Mouse (Mus musculus) limb, embryonic 12.5 days (tissue): Measurements from ENCODE around the gene Arhgap25. TPM values are rescaled to one million over a fixed set of nuclear protein-coding genes. Genes with fewer than 3 reads are reported as not detected.
"Not testable (repeated sequence)": the region's sequence is repeated elsewhere in the genome, so short reads cannot be mapped to it uniquely, and the experiment has no call there.

ENCODE experiments used
- ATAC-seq: fragments of 200-750 bp; cut with Nextera tagmentation; 2 replicates; pipeline ENCODE4 v1.8.0; 2017; ENCODE audit warnings: low read depth, moderate TSS enrichment; ENCODE audit not compliant: insufficient number of reproducible peaks, insufficient read depth, low FRiP score, low TSS enrichment
- H3K27ac ChIP-seq: fragments of 300-500 bp; sonication (generic); 2 replicates; pipeline ENCODE4 v1.5.1; 2016; ENCODE audit warnings: mild to moderate bottlenecking, moderate library complexity
- H3K27me3 ChIP-seq: fragments of 300-500 bp; sonication (generic); 2 replicates; pipeline ENCODE4 v1.6.1; 2016; ENCODE audit warnings: mild to moderate bottlenecking, moderate library complexity
- H3K36me3 ChIP-seq: fragments of 300-500 bp; sonication (generic); 2 replicates; pipeline ENCODE4 v1.6.1; 2016; ENCODE audit warnings: mild to moderate bottlenecking, moderate library complexity
- H3K4me1 ChIP-seq: fragments of 300-500 bp; sonication (generic); replicated peaks from 2 replicates; pipeline ENCODE4 v1.6.1; 2016
- H3K4me2 ChIP-seq: fragments of 300-500 bp; sonication (generic); 2 replicates; pipeline ENCODE4 v1.6.1; 2016; ENCODE audit warnings: mild to moderate bottlenecking, moderate library complexity
- H3K4me3 ChIP-seq: fragments of 300-500 bp; sonication (generic); replicated peaks from 2 replicates; pipeline ENCODE4 v1.5.1; 2016; ENCODE audit warnings: mild to moderate bottlenecking
- H3K9ac ChIP-seq: fragments of 300-500 bp; sonication (generic); replicated peaks from 2 replicates; pipeline ENCODE4 v1.6.1; 2016; ENCODE audit warnings: mild to moderate bottlenecking, moderate library complexity
- H3K9me3 ChIP-seq: fragments of 300-500 bp; sonication (generic); 2 replicates; pipeline ENCODE4 v1.6.1; 2016; ENCODE audit warnings: mild to moderate bottlenecking, moderate library complexity
- WGBS: fragments of 180-500 bp; shearing (Covaris S2); methylation state at CpG from one replicate; pipeline ENCODE4 v1.1.7; 2016; 5-methylcytosine and 5-hydroxymethylcytosine counted together
- polyA plus RNA-seq: library from polyadenylated mRNA; unstranded; fragments of >200 nt; fragmentation: Nextera tagmentation; extraction: Ambion mirVana; gene quantifications from 2 replicates; pipeline ENCODE4 v1.2.1, GENCODE M21; 2016

Gene Arhgap25
- polyA plus RNA-seq, result 2.8 and 4.0 TPM in 2 replicates

DNA sequence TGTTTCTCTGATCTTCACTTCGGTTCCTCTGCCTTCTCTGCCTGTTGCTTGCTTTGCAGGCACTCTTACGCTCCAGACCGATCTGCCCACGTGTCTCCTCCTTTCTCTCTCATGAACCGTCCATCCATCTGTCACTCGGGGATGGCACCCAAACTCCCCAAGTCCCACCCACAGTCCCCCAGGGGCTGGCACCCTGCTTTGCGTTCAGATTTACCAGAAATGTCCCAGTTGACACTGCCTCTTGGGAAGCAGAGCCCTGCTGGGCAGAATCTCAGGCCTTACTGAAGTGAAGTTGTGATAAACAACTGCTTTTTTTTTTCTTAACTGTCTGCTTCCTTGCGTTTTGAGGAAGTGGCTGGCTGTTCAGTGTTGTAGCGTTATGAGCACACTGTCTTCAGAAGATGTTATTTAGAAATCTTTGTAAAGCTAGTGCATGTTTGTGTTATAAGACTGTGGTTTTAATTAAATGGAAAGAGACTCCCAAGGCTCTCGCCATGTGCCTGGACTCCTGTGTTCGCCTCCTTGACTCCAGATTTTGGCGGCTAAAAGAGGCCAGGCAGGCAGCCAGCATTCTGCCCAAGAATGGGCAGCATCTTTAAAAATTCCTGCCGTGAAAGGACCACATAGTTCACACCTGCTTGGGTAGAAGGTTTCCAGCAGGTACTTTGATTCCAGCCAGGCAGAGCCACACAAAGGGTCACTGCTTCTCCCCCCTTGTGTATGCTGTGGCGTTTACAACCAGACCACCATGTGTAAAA is at the start of gene Arhgap25:
TSS of gene Arhgap25 (minus strand) at position 307 of the 758 bp plus-strand sequence.
- Histone ChIP-seq H3K27me3 (no peaks in the 10 kb centered on the region), H3K4me1 (0 out of 2 replicates have a peak, but pooled peaks cover 3% of the 10 kb centered on the region), H3K9ac (no peak within 1 kb of the TSS), H3K4me3 (no peak within 1 kb of the TSS), H3K36me3 (no peaks in the 10 kb centered on the region), H3K27ac (no peak within 1 kb of the TSS), H3K4me2 (no peak within 1 kb of the TSS), H3K9me3 (no peaks in the 10 kb centered on the region)
- ATAC-seq, result no peak
- WGBS, result 53% methylated on average over 14 of the region's 14 CpGs

DNA sequence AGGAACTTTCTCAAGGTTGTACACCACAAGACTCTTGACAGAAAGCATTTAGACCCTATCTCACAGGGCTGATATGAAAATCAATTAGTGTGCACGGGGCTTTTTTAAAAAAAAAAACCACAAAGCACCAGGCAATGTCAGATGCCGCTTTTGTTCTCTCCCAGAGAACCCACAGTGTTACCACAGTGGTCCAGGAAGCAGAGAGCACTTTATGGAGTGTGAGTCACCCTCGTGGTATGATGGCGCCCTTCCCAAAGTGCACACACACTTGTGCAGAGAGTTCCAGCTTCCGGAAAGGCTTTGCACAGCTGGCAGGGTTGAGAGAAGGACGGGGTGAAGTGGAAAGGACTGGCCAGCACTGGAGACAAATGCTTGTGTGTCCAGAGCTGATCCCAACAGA is 49.4 kb upstream of the Arhgap25 start:
- H3K36me3 ChIP-seq, result no peaks in the 10 kb centered on the region
- peaks cover 5% of the 10 kb centered on the region; the same call in 1 of the 2 replicates for H3K4me1 ChIP-seq
- no peak for ATAC-seq
- H3K4me2 ChIP-seq, result no peak overlapping the region
- H3K9me3 ChIP-seq, result no peaks in the 10 kb centered on the region
- H3K27me3 ChIP-seq, result no peaks in the 10 kb centered on the region
- H3K27ac ChIP-seq, result no peak overlapping the region
- no peak overlapping the region for H3K9ac ChIP-seq
- no peak overlapping the region for H3K4me3 ChIP-seq
- WGBS, result 73% methylated on average over 6 of the region's 6 CpGs

DNA sequence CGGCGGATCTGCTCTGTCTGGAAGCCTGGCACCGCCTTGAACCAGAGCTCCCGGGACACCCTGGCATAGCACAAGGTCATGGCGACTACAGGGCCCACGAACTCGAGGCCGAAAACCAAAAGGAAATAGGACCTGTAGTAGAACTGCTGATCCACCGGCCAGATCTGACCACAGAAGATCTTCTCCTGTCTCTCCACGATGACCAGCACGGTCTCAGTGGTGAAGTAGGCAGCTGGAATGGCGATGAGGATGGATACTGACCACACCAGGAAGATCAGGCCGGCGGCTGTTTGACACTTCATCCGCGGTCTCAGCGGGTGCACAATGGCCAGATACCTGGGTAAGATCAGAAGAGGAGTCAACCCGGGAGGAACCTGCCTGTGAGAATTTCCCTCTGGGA is 48.5 kb upstream of the Arhgap25 start:
- H3K27ac ChIP-seq, result no peak overlapping the region
- WGBS, result 92% methylated on average over 18 of the region's 18 CpGs
- H3K9ac ChIP-seq, result no peak overlapping the region
- peaks cover 7% of the 10 kb centered on the region; the same call in 1 of the 2 replicates for H3K4me1 ChIP-seq
- no peaks in the 10 kb centered on the region for H3K27me3 ChIP-seq
- no peaks in the 10 kb centered on the region for H3K9me3 ChIP-seq
- no peak overlapping the region for H3K4me2 ChIP-seq
- no peak overlapping the region for H3K4me3 ChIP-seq
- no peak for ATAC-seq
- no peaks in the 10 kb centered on the region for H3K36me3 ChIP-seq

DNA sequence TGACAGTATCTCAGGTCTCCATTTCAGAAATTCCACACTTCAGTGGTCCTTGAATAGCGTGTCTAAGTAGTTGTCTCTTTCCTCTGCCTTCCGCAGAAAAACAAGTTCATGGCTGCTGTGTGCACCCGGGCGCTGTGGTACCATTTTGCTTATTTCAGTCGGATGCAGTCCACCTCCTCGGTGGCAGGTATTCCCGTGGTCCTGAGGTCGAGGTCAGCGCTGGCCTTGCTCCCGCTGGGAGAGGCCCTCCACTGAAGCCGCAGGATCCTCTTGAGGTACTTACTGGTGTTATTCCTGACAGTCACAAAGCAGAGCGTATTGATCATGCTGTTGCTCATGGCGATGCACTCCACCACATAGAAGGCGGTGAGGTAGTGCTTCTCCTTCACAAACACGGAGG is 48.0 kb upstream of the Arhgap25 start:
- WGBS, result 87% methylated on average over 15 of the region's 15 CpGs
- H3K4me3 ChIP-seq, result no peak overlapping the region
- no peak overlapping the region for H3K9ac ChIP-seq

DNA sequence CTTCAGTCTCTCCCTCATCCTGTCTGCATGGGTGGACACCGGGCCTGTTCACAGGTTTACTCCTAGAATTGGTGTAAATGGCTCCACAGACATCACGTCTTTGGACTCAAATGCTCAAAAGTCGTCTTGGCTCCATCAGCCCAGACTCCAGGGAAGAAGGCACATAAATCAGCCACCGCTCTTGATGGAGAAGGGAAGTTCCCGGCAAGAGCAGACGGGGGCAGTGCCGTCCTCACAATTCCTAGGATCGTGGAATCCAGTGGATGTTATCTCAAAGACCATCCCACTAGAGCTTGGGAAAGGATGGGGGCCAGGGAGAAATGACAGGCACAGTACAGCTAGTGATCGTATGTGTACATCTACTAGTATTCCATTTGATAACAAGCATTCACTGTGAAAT is 45.2 kb upstream of the Arhgap25 start:
- Histone ChIP-seq H3K4me3 (no peak overlapping the region), H3K27me3 (no peaks in the 10 kb centered on the region), H3K27ac (no peak overlapping the region), H3K9me3 (no peaks in the 10 kb centered on the region), H3K9ac (no peak overlapping the region), H3K36me3 (no peaks in the 10 kb centered on the region), H3K4me2 (no peak overlapping the region), H3K4me1 (peaks cover 9% of the 10 kb centered on the region; the same call in 1 of the 2 replicates)
- no peak for ATAC-seq
- 39% methylated on average over 9 of the region's 9 CpGs for WGBS

More for the DNA sequence above, 48.0 kb upstream of the Arhgap25 start:
- Histone ChIP-seq H3K27me3 (no peaks in the 10 kb centered on the region), H3K4me1 (peaks cover 9% of the 10 kb centered on the region; the same call in 1 of the 2 replicates), H3K36me3 (no peaks in the 10 kb centered on the region), H3K27ac (no peak overlapping the region), H3K9me3 (no peaks in the 10 kb centered on the region), H3K4me2 (no peak overlapping the region)
- ATAC-seq, result no peak

DNA sequence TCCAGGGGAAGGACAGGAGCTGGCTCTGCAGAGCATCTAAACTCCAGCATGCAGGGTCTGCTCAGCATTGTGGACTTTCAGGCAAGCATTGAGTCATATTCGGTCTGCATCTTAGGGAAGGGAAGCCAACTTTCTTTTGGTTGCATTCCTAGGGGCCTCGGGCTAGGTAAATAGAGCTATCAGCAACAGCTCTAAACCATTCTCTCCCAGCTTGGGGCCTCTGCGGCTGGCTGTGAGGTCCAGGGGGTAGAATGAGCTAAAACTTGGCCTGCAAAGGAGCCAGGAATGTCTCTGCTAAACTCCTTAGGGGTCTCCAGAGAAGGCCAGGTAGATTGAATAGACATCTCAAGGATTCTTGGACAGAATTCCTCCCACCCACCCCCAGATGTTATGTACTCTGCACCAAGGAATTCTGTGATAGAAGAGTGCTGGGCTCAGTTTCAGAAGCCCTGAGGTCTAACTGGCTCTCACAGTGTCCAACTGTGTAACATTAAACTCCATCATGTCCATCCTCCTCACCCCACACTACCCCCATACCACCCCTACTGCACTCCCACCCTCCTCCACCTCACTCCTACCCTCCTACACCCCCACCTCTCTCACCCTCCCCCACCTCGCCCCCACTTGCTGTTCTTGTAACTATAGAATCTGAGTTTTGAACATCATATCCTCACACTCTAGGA is 43.7 kb upstream of the Arhgap25 start:
- 0 out of 2 replicates have a peak, but pooled peaks cover 5% of the 10 kb centered on the region for H3K4me1 ChIP-seq
- no peaks in the 10 kb centered on the region for H3K9me3 ChIP-seq
- H3K9ac ChIP-seq, result no peak overlapping the region
- no peak for ATAC-seq
- no peak overlapping the region for H3K27ac ChIP-seq
- WGBS, result 43% methylated on average over 4 of the region's 4 CpGs
- H3K36me3 ChIP-seq, result no peaks in the 10 kb centered on the region
- H3K4me2 ChIP-seq, result no peak overlapping the region
- no peaks in the 10 kb centered on the region for H3K27me3 ChIP-seq
- H3K4me3 ChIP-seq, result no peak overlapping the region

DNA sequence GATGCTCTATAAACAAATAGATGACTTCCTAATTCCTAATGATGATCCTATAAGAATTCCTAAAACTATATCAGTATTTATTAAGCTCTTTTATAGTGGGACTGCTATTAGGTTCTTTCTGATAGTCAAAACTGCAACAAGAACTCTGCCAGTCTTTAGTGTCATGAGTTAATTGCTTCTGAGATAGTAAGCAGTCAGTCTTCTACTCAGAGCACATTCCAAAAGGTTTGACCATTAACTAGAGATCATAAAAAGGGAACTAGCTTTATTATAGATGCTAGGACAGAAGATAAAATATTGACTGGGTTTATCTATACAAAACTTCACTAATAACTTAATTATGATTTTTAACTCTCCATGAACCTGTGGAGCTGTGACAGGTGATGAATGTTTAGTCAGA is 38.8 kb upstream of the Arhgap25 start:
- not testable (repeated sequence) for H3K4me3 ChIP-seq, H3K9ac ChIP-seq, H3K36me3 ChIP-seq, H3K27ac ChIP-seq, H3K4me1 ChIP-seq, H3K4me2 ChIP-seq, H3K27me3 ChIP-seq, ATAC-seq, H3K9me3 ChIP-seq

DNA sequence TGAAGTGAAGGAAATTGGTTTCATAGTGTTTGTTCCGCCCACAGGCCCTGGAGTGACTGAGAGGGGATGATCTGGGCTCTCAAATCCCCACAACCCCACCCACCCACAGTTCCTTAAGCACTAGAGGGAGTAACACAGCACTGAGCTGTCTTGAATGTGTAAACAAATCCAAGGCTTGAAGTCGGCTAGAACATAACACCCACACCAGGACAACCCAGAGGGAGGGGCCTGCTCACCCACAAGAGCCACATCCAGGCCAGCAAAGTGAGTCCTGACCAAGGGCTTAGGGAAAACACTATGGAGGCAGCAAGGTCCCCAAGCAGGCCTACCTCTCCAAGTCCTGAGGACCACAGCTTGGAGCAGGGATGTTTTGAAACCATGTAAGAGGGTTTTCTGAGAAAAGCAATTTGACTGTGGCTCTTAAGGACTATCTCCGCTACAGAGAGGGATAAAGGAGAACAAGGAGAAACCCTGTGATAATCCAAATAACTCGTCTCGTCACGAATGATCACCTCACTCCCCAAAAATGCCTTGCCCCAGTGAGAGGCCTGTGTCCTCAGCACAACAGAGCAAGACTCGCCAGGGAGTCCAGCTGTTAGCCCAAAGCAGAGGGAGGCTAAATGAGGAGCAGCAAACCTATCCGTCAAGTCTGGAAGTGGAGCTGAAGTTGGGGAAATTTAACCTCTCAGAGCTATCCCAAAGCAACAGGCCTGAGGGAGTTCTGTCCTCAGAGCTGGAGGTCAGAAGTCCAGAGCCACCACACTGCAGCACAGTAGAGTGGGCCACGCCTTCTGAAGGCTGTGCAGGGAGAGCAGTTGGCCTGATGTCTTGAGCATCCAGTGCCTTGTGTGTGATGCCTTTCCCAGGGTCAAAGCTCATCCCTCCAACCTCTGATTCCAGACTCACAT is 34.9 kb upstream of the Arhgap25 start:
- Histone ChIP-seq H3K27ac (no peak overlapping the region), H3K4me1 (no peaks in the 10 kb centered on the region; the same call in 1 of the 2 replicates), H3K36me3 (no peaks in the 10 kb centered on the region), H3K4me3 (no peak overlapping the region), H3K9ac (no peak overlapping the region), H3K4me2 (no peak overlapping the region), H3K9me3 (no peaks in the 10 kb centered on the region), H3K27me3 (no peaks in the 10 kb centered on the region)
- WGBS, result 57% methylated on average over 9 of the region's 9 CpGs
- ATAC-seq, result no peak

DNA sequence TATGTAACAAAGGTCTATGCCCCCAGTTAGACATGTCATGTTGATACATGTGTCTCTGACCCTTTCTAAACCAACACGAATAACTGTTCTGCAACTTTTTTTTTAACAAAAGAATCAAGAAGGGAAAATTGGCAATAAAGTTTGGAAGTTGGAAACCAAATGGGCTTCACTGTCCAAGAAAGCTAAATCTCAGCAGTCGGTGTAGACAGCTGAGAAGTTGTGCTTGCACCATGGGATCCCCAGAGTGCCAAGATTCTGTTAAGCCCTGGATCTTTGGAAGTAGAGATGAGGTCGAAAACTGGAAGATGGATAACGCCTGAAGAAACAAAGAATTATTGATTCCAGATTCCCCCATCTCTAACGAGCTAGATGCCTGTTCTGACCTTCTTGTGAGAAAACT is 32.1 kb upstream of the Arhgap25 start:
- H3K4me1 ChIP-seq, result no peaks in the 10 kb centered on the region; the same call in 1 of the 2 replicates
- no peak overlapping the region for H3K4me3 ChIP-seq
- H3K36me3 ChIP-seq, result no peaks in the 10 kb centered on the region
- no peak overlapping the region for H3K9ac ChIP-seq
- no peak for ATAC-seq
- 57% methylated on average over 5 of the region's 5 CpGs for WGBS
- no peak overlapping the region for H3K4me2 ChIP-seq
- no peaks in the 10 kb centered on the region for H3K27me3 ChIP-seq
- H3K27ac ChIP-seq, result no peak overlapping the region
- no peaks in the 10 kb centered on the region for H3K9me3 ChIP-seq

DNA sequence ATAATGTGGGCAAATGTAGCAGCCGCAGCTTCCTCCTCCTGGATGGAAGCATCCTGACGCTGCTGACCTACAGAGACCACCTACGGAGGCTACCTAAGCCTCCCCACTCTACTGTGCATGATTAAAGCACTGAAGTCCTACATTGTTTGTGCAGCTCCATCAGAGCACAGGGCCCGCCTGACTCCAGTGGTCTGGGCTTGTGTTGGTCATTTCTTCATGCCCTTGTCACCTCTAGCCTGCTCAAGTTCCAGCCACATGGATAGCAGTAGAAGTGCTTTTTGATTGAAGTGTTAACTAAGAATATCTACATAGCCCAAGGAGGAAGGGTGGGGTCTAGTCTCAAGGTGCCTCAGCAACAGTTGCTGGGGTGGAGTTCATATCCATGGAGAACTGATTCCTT is 31.3 kb upstream of the Arhgap25 start:
- no peak for ATAC-seq
- Histone ChIP-seq H3K9me3 (no peaks in the 10 kb centered on the region), H3K4me3 (no peak overlapping the region), H3K4me1 (no peaks in the 10 kb centered on the region; the same call in 1 of the 2 replicates), H3K27me3 (no peaks in the 10 kb centered on the region), H3K27ac (no peak overlapping the region), H3K9ac (no peak overlapping the region), H3K4me2 (no peak overlapping the region), H3K36me3 (no peaks in the 10 kb centered on the region)
- 91% methylated on average over 4 of the region's 4 CpGs for WGBS

DNA sequence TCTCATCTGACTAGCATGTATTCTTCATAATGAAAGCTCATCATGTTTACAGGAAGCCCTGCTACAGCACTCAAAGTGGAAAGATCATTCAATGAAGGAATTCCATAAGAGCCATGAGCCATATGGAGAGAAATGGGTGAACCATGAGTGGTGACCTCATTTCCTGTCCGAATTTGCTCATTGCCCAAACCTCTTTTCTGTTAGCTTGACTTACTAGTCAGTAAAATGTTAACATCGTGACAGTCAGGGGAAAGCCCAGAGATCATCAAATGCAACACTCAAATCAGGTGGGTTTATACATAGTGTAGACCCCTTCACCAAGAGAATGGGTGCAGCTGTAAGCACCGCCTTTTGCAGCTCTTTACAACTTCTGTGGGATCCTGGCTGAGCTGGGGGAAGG is 20.7 kb upstream of the Arhgap25 start:
- no peaks in the 10 kb centered on the region for H3K4me1 ChIP-seq
- no peaks in the 10 kb centered on the region for H3K36me3 ChIP-seq
- no peak overlapping the region for H3K4me3 ChIP-seq
- H3K27ac ChIP-seq, result no peak overlapping the region
- no peaks in the 10 kb centered on the region for H3K27me3 ChIP-seq
- WGBS, result 74% methylated on average over 3 of the region's 3 CpGs
- H3K4me2 ChIP-seq, result no peak overlapping the region
- H3K9me3 ChIP-seq, result no peaks in the 10 kb centered on the region
- H3K9ac ChIP-seq, result no peak overlapping the region
- ATAC-seq, result no peak
